Mouse (Mus musculus): ENCODE measurements around the gene Rnaseh2a. TPM values are rescaled to one million over a fixed set of nuclear protein-coding genes. Genes with fewer than 3 reads are reported as not detected.

The Rnaseh2a gene
- polyA plus RNA-seq, 1 experiment from 2014 or later = 128 TPM

GRCm38 (mm10) chr8:84934860-84935259 is 34.7 kb downstream of the Rnaseh2a start:
- peaks cover 18% of the 10 kb centered on the region for H3K4me1 ChIP-seq (replicated peaks; ENCODE audit: control insufficient read depth, insufficient read depth, low read length)
- H3K9me3 ChIP-seq (ENCODE audit: control insufficient read depth, low read length) = no peaks in the 10 kb centered on the region
- H3K27ac ChIP-seq (ENCODE audit: low read depth, low read length) = no peak overlapping the region
- WGBS = 2% methylated on average over 15 of the region's 15 CpGs
- ATAC-seq (replicated peaks; ENCODE audit: low FRiP score) = peak; percentile 85
- peaks cover 20% of the 10 kb centered on the region for H3K27me3 ChIP-seq (ENCODE audit: control insufficient read depth, insufficient read depth, low read length)
- H3K9ac ChIP-seq (ENCODE audit: low read length) = peak overlapping the region; percentile 33; the same call in 1 of the 2 replicates
- peak overlapping the region; percentile 63; the same call in 1 of the 2 replicates for H3K4me3 ChIP-seq (ENCODE audit: low read depth, low read length)
- no peaks in the 10 kb centered on the region for H3K36me3 ChIP-seq (ENCODE audit: control insufficient read depth, insufficient read depth, low read length)
- peak overlapping the region; percentile 91 for H3K4me2 ChIP-seq (ENCODE audit: low read depth, low read length, severe bottlenecking)
- DNase-seq (ENCODE audit: low spot score) = peak; percentile 88

GRCm38 (mm10) chr8:84933767-84934559 is 35.6 kb downstream of the Rnaseh2a start:
- peaks cover 21% of the 10 kb centered on the region for H3K4me1 ChIP-seq (replicated peaks; ENCODE audit: control insufficient read depth, insufficient read depth, low read length)
- peaks cover 25% of the 10 kb centered on the region for H3K27me3 ChIP-seq (ENCODE audit: control insufficient read depth, insufficient read depth, low read length)
- no peaks in the 10 kb centered on the region for H3K9me3 ChIP-seq (ENCODE audit: control insufficient read depth, low read length)
- ATAC-seq (replicated peaks; ENCODE audit: low FRiP score) (no peak), DNase-seq (ENCODE audit: low spot score) (no peak)
- H3K27ac ChIP-seq (ENCODE audit: low read depth, low read length) = no peak overlapping the region
- no peak overlapping the region for H3K9ac ChIP-seq (ENCODE audit: low read length)
- H3K36me3 ChIP-seq (ENCODE audit: control insufficient read depth, insufficient read depth, low read length) = no peaks in the 10 kb centered on the region
- peak overlapping the region; percentile 91; the same call in 1 of the 2 replicates for H3K4me2 ChIP-seq (ENCODE audit: low read depth, low read length, severe bottlenecking)
- H3K4me3 ChIP-seq (ENCODE audit: low read depth, low read length) = no peak overlapping the region
- 85% methylated on average over 16 of the region's 16 CpGs for WGBS

GRCm38 (mm10) chr8:84930582-84930981 is 39.0 kb downstream of the Rnaseh2a start:
- H3K9ac ChIP-seq (ENCODE audit: low read length) = no peak overlapping the region
- H3K27ac ChIP-seq (ENCODE audit: low read depth, low read length) = no peak overlapping the region
- 95% methylated on average over 13 of the region's 13 CpGs for WGBS
- DNase-seq (ENCODE audit: low spot score) = no peak
- no peak overlapping the region for H3K4me2 ChIP-seq (ENCODE audit: low read depth, low read length, severe bottlenecking)
- peaks cover 11% of the 10 kb centered on the region for H3K4me1 ChIP-seq (replicated peaks; ENCODE audit: control insufficient read depth, insufficient read depth, low read length)
- ATAC-seq (replicated peaks; ENCODE audit: low FRiP score) = no peak
- H3K27me3 ChIP-seq (ENCODE audit: control insufficient read depth, insufficient read depth, low read length) = peaks cover 14% of the 10 kb centered on the region
- H3K9me3 ChIP-seq (ENCODE audit: control insufficient read depth, low read length) = no peaks in the 10 kb centered on the region
- H3K36me3 ChIP-seq (ENCODE audit: control insufficient read depth, insufficient read depth, low read length) = no peaks in the 10 kb centered on the region
- H3K4me3 ChIP-seq (ENCODE audit: low read depth, low read length) = no peak overlapping the region

GRCm38 (mm10) chr8:84928456-84929306 is 40.9 kb downstream of the Rnaseh2a start:
- DNase-seq (ENCODE audit: low spot score) (peak; percentile 90), ATAC-seq (replicated peaks; ENCODE audit: low FRiP score) (peak; percentile 88)
- Histone ChIP-seq H3K4me2 (ENCODE audit: low read depth, low read length, severe bottlenecking) (peak overlapping the region; percentile 70), H3K9ac (ENCODE audit: low read length) (peak overlapping the region; percentile 52), H3K9me3 (ENCODE audit: control insufficient read depth, low read length) (no peaks in the 10 kb centered on the region), H3K36me3 (ENCODE audit: control insufficient read depth, insufficient read depth, low read length) (no peaks in the 10 kb centered on the region; the same call in 1 of the 2 replicates), H3K4me1 (replicated peaks; ENCODE audit: control insufficient read depth, insufficient read depth, low read length) (peaks cover 3% of the 10 kb centered on the region; the same call in 1 of the 2 replicates), H3K27me3 (ENCODE audit: control insufficient read depth, insufficient read depth, low read length) (peaks cover 7% of the 10 kb centered on the region), H3K4me3 (ENCODE audit: low read depth, low read length) (peak overlapping the region; percentile 39), H3K27ac (ENCODE audit: low read depth, low read length) (no peak overlapping the region; the same call in 1 of the 2 replicates)
- 2% methylated on average over 46 of the region's 52 CpGs for WGBS

GRCm38 (mm10) chr8:84927513-84927912 is 42.1 kb downstream of the Rnaseh2a start:
- Histone ChIP-seq H3K4me2 (ENCODE audit: low read depth, low read length, severe bottlenecking) (no peak overlapping the region), H3K27ac (ENCODE audit: low read depth, low read length) (no peak overlapping the region), H3K4me1 (replicated peaks; ENCODE audit: control insufficient read depth, insufficient read depth, low read length) (peaks cover 3% of the 10 kb centered on the region; the same call in 1 of the 2 replicates), H3K36me3 (ENCODE audit: control insufficient read depth, insufficient read depth, low read length) (no peaks in the 10 kb centered on the region; the same call in 1 of the 2 replicates), H3K9me3 (ENCODE audit: control insufficient read depth, low read length) (no peaks in the 10 kb centered on the region), H3K27me3 (ENCODE audit: control insufficient read depth, insufficient read depth, low read length) (peaks cover 7% of the 10 kb centered on the region), H3K9ac (ENCODE audit: low read length) (no peak overlapping the region), H3K4me3 (ENCODE audit: low read depth, low read length) (no peak overlapping the region)
- ATAC-seq (replicated peaks; ENCODE audit: low FRiP score) = no peak
- no peak for DNase-seq (ENCODE audit: low spot score)
- 94% methylated on average over 1 of the region's 1 CpGs for WGBS

- Histone ChIP-seq H3K4me3 (ENCODE audit: low read depth, low read length) (no peak overlapping the region), H3K4me1 (replicated peaks; ENCODE audit: control insufficient read depth, insufficient read depth, low read length) (peaks cover 3% of the 10 kb centered on the region; the same call in 1 of the 2 replicates), H3K27ac (ENCODE audit: low read depth, low read length) (no peak overlapping the region), H3K9ac (ENCODE audit: low read length) (no peak overlapping the region), H3K9me3 (ENCODE audit: control insufficient read depth, low read length) (no peaks in the 10 kb centered on the region), H3K36me3 (ENCODE audit: control insufficient read depth, insufficient read depth, low read length) (no peaks in the 10 kb centered on the region; the same call in 1 of the 2 replicates), H3K27me3 (ENCODE audit: control insufficient read depth, insufficient read depth, low read length) (peaks cover 5% of the 10 kb centered on the region), H3K4me2 (ENCODE audit: low read depth, low read length, severe bottlenecking) (no peak overlapping the region)
- no peak for ATAC-seq (replicated peaks; ENCODE audit: low FRiP score)
- 83% methylated on average over 7 of the region's 7 CpGs for WGBS
- DNase-seq (ENCODE audit: low spot score) = no peak
Measured at GRCm38 (mm10) chr8:84925557-84925956, 44.0 kb downstream of the Rnaseh2a start.

GRCm38 (mm10) chr8:84921596-84921995 is 48.0 kb downstream of the Rnaseh2a start:
- Histone ChIP-seq H3K9me3 (ENCODE audit: control insufficient read depth, low read length) (no peaks in the 10 kb centered on the region), H3K4me3 (ENCODE audit: low read depth, low read length) (no peak overlapping the region), H3K27me3 (ENCODE audit: control insufficient read depth, insufficient read depth, low read length) (peaks cover 2% of the 10 kb centered on the region; the same call in 1 of the 2 replicates), H3K4me2 (ENCODE audit: low read depth, low read length, severe bottlenecking) (no peak overlapping the region), H3K36me3 (ENCODE audit: control insufficient read depth, insufficient read depth, low read length) (no peaks in the 10 kb centered on the region; the same call in 1 of the 2 replicates), H3K9ac (ENCODE audit: low read length) (no peak overlapping the region), H3K27ac (ENCODE audit: low read depth, low read length) (no peak overlapping the region), H3K4me1 (replicated peaks; ENCODE audit: control insufficient read depth, insufficient read depth, low read length) (no peaks in the 10 kb centered on the region)
- DNase-seq (ENCODE audit: low spot score) = no peak
- ATAC-seq (replicated peaks; ENCODE audit: low FRiP score) = no peak
- WGBS = 92% methylated on average over 2 of the region's 2 CpGs

- Histone ChIP-seq H3K9me3 (ENCODE audit: control insufficient read depth, low read length) (no peaks in the 10 kb centered on the region; the same call in 1 of the 2 replicates), H3K4me3 (ENCODE audit: low read depth, low read length) (no peak overlapping the region), H3K27ac (ENCODE audit: low read depth, low read length) (no peak overlapping the region), H3K4me2 (ENCODE audit: low read depth, low read length, severe bottlenecking) (no peak overlapping the region), H3K4me1 (replicated peaks; ENCODE audit: control insufficient read depth, insufficient read depth, low read length) (no peaks in the 10 kb centered on the region), H3K36me3 (ENCODE audit: control insufficient read depth, insufficient read depth, low read length) (no peaks in the 10 kb centered on the region; the same call in 1 of the 2 replicates), H3K9ac (ENCODE audit: low read length) (no peak overlapping the region), H3K27me3 (ENCODE audit: control insufficient read depth, insufficient read depth, low read length) (peaks cover 5% of the 10 kb centered on the region; the same call in 1 of the 2 replicates)
- WGBS = 92% methylated on average over 15 of the region's 15 CpGs
- DNase-seq (ENCODE audit: low spot score) = no peak
- ATAC-seq (replicated peaks; ENCODE audit: low FRiP score) = no peak
Measured at GRCm38 (mm10) chr8:84918646-84919045, 50.9 kb downstream of the Rnaseh2a start.

Data from forebrain, embryonic 11.5 days (tissue).